Mouse (Mus musculus) right cerebral cortex, postnatal 25 days (tissue): ENCODE results near the gene Kif3b.

Experiments
- DNase-seq: peaks from one replicate; pipeline ENCODE4 v3.0.0; 2022

Kif3b gene

GRCm38 (mm10) chr2:153298863-153299262, 7.7 kb downstream of the Kif3b start:
- no peak for DNase-seq

DNA sequence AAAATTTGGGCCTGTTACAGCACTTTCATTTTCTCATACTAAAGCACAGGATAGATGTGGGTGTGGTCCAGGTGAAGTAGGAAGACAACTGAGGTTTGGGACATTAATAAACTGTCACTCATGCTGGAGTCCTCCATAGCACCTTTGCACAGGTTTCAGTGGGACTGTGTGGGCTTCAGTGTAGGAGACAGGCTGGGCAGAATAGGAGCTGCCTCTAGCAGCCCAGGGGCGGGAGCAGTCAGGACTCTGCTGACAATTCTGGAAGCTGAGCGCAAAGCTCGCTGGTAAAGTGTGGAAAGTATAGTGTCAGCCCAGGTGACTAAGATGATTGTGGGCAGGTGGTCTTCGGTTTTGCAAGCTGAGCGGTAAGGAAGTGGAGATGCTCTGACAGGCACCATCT, 9.9 kb downstream of the Kif3b start:
- DNase-seq, result no peak

DNA sequence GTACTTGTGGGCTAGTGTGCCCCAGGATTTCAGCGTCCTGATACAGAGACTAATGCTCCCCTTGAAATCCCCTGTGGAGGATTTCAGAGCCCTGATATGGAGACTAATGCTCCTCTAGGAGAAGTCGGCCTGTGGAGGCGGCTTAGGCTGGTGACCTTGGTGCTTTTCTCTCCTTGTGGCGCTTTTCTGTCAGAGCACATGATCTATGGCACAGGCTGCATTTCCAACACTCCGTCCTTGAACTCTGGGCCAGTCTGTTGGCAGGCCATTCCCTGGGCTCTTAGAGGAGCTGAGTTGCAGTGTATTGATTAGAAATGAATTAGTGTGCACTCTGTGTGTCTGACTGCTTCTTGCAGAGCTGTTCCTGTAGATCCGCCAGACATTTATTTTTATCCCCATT, 14.0 kb downstream of the Kif3b start:
- no peak for DNase-seq

DNA sequence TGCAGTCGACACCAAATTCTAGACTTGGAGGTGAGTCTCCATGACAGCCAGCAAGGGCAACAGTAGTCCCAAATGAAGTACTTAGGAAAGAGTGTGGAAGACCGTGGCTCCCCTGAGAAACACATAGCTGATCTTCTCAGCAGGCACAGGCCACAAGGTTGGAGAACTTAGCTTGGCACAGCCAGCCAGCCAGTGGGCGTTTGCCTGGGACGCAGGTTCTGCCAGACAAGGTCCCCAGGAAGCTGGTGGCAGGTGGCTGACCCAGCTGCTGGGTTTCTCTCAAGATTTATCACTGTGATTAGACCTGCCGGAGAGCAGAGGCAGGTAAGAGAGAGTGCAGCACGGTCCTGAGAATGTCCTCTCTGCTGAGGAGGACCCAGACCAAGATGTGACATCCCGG, 17.4 kb downstream of the Kif3b start:
- no peak for DNase-seq

GRCm38 (mm10) chr2:153309106-153309505, 17.9 kb downstream of the Kif3b start:
- DNase-seq, result no peak

DNA sequence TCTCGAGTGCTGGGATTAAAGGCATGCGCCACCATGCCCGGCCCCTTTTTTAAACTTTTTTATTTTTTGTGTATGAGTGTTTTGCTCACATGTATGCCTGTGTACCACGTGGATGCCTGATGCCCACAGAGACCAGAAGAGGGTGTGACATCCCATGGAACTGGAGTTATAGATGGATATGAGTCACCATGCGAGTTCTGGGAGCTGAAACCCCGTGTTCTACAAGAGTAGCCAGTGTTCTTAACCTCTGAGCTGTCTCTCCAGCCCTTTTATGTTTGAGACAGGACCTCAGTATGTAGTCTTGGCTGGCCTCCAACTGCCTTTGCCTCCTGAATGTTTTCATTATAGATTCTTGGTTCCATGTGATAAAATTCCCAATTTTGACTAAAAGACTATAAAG, 19.0 kb downstream of the Kif3b start:
- no peak for DNase-seq

GRCm38 (mm10) chr2:153312884-153313283, 21.7 kb downstream of the Kif3b start:
- no peak for DNase-seq

GRCm38 (mm10) chr2:153318408-153318807, 27.2 kb downstream of the Kif3b start:
- DNase-seq, result no peak

- no peak for DNase-seq
Observed at GRCm38 (mm10) chr2:153319036-153319643, 27.9 kb downstream of the Kif3b start.

- no peak for DNase-seq
Observed at GRCm38 (mm10) chr2:153325706-153326376, 34.6 kb downstream of the Kif3b start.

- DNase-seq, result no peak
Observed at GRCm38 (mm10) chr2:153332271-153332670, 41.1 kb downstream of the Kif3b start.

DNA sequence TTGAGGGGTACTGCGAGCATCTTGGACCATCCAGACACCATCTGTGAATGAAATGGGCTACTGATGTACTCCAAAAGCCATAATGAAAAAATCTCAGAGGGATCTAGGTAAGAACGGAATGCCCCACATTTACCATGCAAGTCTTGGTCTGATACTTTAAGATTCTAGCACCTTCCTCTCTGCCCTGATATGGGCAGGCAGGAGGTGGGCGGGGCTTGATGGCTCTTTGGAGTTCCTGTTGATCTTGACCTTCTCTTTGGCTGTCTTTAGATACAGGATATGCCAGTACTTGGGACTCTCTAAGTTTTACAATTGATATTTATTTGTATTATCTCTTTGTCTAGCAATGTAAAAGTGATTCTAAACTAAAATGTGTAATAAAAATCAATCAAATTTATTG, 41.8 kb downstream of the Kif3b start:
- DNase-seq, result no peak

- no peak for DNase-seq
Observed at GRCm38 (mm10) chr2:153333822-153334232, 42.6 kb downstream of the Kif3b start.

DNA sequence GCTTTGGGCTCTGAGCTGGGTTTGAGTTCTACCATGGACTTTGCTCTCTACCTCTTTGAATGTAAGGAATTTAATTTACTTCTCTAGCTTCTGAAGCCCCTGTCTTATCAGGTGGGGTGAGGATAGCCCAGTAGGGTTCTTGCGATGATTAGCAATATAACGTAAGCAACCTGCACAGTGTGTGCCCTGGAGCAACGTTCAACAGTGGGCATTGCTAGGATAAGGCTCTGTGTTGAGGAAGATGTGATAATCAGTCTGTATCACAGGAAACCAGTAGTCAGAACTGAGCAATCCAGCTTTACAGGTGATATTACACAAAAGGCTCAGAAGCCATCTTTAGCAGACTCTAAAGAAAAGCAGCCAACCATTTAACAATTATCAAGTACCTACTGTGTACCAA, 43.1 kb downstream of the Kif3b start:
- no peak for DNase-seq

- no peak for DNase-seq
Observed at GRCm38 (mm10) chr2:153336117-153336516, 44.9 kb downstream of the Kif3b start.

DNA sequence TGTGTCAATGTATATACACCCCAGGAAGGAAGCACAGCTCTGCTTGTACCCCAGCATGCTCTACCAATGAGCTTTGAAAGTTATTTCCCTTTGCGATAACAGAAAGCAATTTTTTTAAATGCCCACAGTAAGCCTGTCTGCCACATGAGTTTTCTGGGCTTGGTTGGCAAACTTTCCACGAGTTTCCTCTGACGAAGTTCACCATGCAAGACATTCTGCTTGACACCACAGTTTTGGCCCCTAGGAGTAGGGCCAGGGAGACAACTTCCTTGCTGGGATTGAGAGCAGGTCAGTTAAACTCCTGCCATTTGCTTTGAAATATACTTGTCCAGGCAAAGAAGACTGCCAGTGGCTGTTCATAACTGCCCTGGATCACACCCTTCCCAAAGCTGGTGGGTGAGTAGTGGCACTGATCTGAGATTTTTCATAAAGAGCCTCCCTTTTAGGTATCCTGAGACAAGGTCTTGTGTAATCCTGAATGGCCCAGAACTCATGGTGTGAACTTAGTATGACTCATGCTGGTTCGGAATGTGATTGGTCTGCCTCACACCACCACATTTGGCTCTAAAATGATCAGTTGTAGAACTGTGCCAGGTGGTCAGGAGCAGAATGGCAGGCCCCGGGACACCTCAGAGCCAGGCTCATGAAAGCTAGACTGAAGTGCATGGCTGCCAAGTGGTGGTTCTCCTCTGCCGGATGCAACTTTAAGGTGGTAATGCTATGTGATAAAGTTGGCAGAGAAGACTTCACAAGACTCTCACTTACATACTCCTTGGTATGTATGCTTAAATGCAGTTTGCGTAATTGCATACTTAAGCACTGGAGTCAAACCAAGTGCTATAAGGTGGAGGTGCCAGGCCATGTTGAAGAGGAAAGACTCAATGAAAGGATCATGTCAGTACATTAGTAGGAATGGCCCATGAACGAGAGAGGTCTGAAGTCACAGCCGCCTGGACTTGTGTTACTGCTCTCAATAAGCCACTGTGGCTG, 47.4 kb downstream of the Kif3b start:
- no peak for DNase-seq

GRCm38 (mm10) chr2:153342166-153342565, 51.0 kb downstream of the Kif3b start:
- no peak for DNase-seq

DNA sequence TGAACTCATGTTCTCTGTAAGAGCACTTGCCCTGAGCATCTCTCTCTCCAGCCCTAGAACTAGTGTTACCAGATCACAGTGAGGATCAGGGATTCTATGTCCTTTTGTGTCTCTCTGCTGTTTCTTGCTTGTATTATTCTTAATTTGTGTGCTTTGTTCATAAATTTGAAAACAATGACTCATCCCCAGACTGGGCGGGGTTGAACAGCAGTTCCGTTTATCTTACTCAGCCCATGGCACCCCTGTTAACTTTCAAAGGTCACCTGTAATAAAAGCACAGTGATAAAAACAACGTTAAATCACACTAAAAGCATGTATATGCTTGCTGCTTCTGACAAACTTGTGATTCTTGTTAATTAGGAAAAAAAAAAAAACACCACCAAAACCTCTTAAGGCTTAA, 51.4 kb downstream of the Kif3b start:
- no peak for DNase-seq

DNA sequence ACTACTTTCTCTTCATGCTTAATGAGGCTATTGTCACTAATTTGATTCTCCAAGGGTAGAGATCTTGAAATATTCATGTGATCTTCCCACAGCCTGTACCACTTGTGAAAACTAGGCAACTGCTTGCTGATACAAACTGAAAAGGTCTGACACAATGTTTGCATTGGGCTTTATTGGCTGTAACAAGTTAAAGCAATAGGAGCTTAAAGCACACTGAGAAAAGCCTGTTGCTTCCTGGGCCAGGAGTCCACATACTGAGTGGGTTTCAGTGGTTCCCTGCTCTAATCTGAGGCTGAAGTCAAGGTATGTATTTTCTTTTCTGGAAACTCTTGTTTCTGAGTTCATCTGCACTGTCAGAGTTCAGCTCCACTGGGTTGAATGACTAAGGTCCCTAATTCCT, 52.0 kb downstream of the Kif3b start:
- no peak for DNase-seq

DNA sequence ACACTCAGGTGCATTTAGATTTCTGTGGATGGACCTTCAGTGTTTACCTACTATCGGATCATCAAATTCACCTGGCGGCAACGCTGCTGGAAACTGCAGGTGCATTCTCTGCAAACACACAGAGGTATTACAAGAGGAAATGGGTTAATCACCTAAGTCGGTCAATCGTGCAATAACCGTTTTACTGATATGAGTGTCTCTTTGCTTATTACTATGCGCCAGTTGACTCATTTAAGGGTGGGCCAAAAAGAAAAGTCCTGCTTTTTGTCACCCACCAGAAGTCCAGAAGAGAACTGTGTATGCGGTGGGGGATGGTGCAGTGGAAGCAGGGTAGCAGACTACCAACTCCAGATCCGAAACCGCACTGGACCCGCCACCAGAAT, 53.8 kb downstream of the Kif3b start:
- no peak for DNase-seq

- DNase-seq, result peak; percentile 94
Observed at GRCm38 (mm10) chr2:153345454-153346220, 54.4 kb downstream of the Kif3b start, which contains the start of gene Asxl1. Gene Asxl1 (plus strand): TSS chr2:153345829.

- peak; percentile 17 for DNase-seq
Observed at GRCm38 (mm10) chr2:153346221-153347182, 55.3 kb downstream of the Kif3b start.
